Mouse (Mus musculus): ENCODE data around the gene Ccdc163. TPM values are rescaled to one million over a fixed set of nuclear protein-coding genes. Genes with fewer than 3 reads are reported as not detected.
A peak's percentile ranks its signal among the peaks of the same experiment; 100 is the strongest.
"Not testable (repeated sequence)": the region's sequence is repeated elsewhere in the genome, so short reads cannot be mapped to it uniquely, and the experiment has no call there.

The Ccdc163 gene
- polyA plus RNA-seq, 1 experiment from 2014 or later, result 23.8 TPM

GRCm38 (mm10) chr4:116674761-116675160 lies 33.5 kb upstream of the Ccdc163 start:
- not testable (repeated sequence) for ATAC-seq (ENCODE audit: insufficient read depth, low FRiP score, low TSS enrichment); H3K4me3 ChIP-seq (ENCODE audit: low read depth, low read length); H3K36me3 ChIP-seq (ENCODE audit: control insufficient read depth, insufficient read depth, low read length); H3K27me3 ChIP-seq (ENCODE audit: control insufficient read depth, insufficient read depth, low read length); H3K9me3 ChIP-seq (ENCODE audit: control insufficient read depth, low read length); H3K4me2 ChIP-seq (ENCODE audit: low read depth); H3K4me1 ChIP-seq (ENCODE audit: control insufficient read depth, insufficient read depth, low read length); H3K27ac ChIP-seq (ENCODE audit: low read depth, low read length); H3K9ac ChIP-seq (ENCODE audit: low read length); DNase-seq (ENCODE audit: low spot score)
- 94% methylated on average over 6 of the region's 6 CpGs for WGBS

- no peak for DNase-seq (ENCODE audit: low spot score)
- no peak overlapping the region for H3K9ac ChIP-seq (ENCODE audit: low read length)
- no peak overlapping the region for H3K27ac ChIP-seq (ENCODE audit: low read depth, low read length)
- H3K4me2 ChIP-seq (ENCODE audit: low read depth), result no peak overlapping the region
- H3K27me3 ChIP-seq (ENCODE audit: control insufficient read depth, insufficient read depth, low read length), result no peaks in the 10 kb centered on the region
- no peaks in the 10 kb centered on the region for H3K36me3 ChIP-seq (ENCODE audit: control insufficient read depth, insufficient read depth, low read length)
- 85% methylated on average over 3 of the region's 3 CpGs for WGBS
- no peaks in the 10 kb centered on the region for H3K9me3 ChIP-seq (ENCODE audit: control insufficient read depth, low read length)
- ATAC-seq (ENCODE audit: insufficient read depth, low FRiP score, low TSS enrichment), result no peak
- no peak overlapping the region for H3K4me3 ChIP-seq (ENCODE audit: low read depth, low read length)
- no peaks in the 10 kb centered on the region for H3K4me1 ChIP-seq (ENCODE audit: control insufficient read depth, insufficient read depth, low read length)
These were observed 32.3 kb upstream of the Ccdc163 start for GRCm38 (mm10) chr4:116676027-116676426.

GRCm38 (mm10) chr4:116677808-116678207 lies 30.5 kb upstream of the Ccdc163 start:
- WGBS, result 76% methylated on average over 1 of the region's 1 CpGs
- no peaks in the 10 kb centered on the region for H3K9me3 ChIP-seq (ENCODE audit: control insufficient read depth, low read length)
- no peak overlapping the region for H3K4me3 ChIP-seq (ENCODE audit: low read depth, low read length)
- DNase-seq (ENCODE audit: low spot score) (no peak), ATAC-seq (ENCODE audit: insufficient read depth, low FRiP score, low TSS enrichment) (no peak)
- H3K27ac ChIP-seq (ENCODE audit: low read depth, low read length), result no peak overlapping the region
- H3K36me3 ChIP-seq (ENCODE audit: control insufficient read depth, insufficient read depth, low read length), result no peaks in the 10 kb centered on the region
- no peak overlapping the region for H3K4me2 ChIP-seq (ENCODE audit: low read depth)
- H3K4me1 ChIP-seq (ENCODE audit: control insufficient read depth, insufficient read depth, low read length), result no peaks in the 10 kb centered on the region
- no peaks in the 10 kb centered on the region for H3K27me3 ChIP-seq (ENCODE audit: control insufficient read depth, insufficient read depth, low read length)
- no peak overlapping the region for H3K9ac ChIP-seq (ENCODE audit: low read length)

- no peak for ATAC-seq (ENCODE audit: insufficient read depth, low FRiP score, low TSS enrichment)
- Histone ChIP-seq H3K4me3 (ENCODE audit: low read depth, low read length) (no peak overlapping the region), H3K9ac (ENCODE audit: low read length) (no peak overlapping the region), H3K4me2 (ENCODE audit: low read depth) (no peak overlapping the region), H3K27ac (ENCODE audit: low read depth, low read length) (no peak overlapping the region), H3K36me3 (ENCODE audit: control insufficient read depth, insufficient read depth, low read length) (no peaks in the 10 kb centered on the region), H3K4me1 (ENCODE audit: control insufficient read depth, insufficient read depth, low read length) (no peaks in the 10 kb centered on the region), H3K9me3 (ENCODE audit: control insufficient read depth, low read length) (no peaks in the 10 kb centered on the region), H3K27me3 (ENCODE audit: control insufficient read depth, insufficient read depth, low read length) (no peaks in the 10 kb centered on the region)
- 76% methylated on average over 5 of the region's 5 CpGs for WGBS
- no peak for DNase-seq (ENCODE audit: low spot score)
These were observed 29.2 kb upstream of the Ccdc163 start for GRCm38 (mm10) chr4:116679141-116679540.

GRCm38 (mm10) chr4:116680521-116680920 lies 27.8 kb upstream of the Ccdc163 start:
- WGBS, result 88% methylated on average over 4 of the region's 4 CpGs
- H3K4me1 ChIP-seq (ENCODE audit: control insufficient read depth, insufficient read depth, low read length); H3K27ac ChIP-seq (ENCODE audit: low read depth, low read length); H3K4me2 ChIP-seq (ENCODE audit: low read depth); H3K9me3 ChIP-seq (ENCODE audit: control insufficient read depth, low read length); H3K36me3 ChIP-seq (ENCODE audit: control insufficient read depth, insufficient read depth, low read length); H3K9ac ChIP-seq (ENCODE audit: low read length); ATAC-seq (ENCODE audit: insufficient read depth, low FRiP score, low TSS enrichment); DNase-seq (ENCODE audit: low spot score); H3K4me3 ChIP-seq (ENCODE audit: low read depth, low read length); H3K27me3 ChIP-seq (ENCODE audit: control insufficient read depth, insufficient read depth, low read length): not testable (repeated sequence)

GRCm38 (mm10) chr4:116683957-116684356 lies 24.4 kb upstream of the Ccdc163 start:
- Histone ChIP-seq H3K9ac (ENCODE audit: low read length) (no peak overlapping the region), H3K4me1 (ENCODE audit: control insufficient read depth, insufficient read depth, low read length) (peaks cover 8% of the 10 kb centered on the region), H3K4me3 (ENCODE audit: low read depth, low read length) (no peak overlapping the region), H3K9me3 (ENCODE audit: control insufficient read depth, low read length) (no peaks in the 10 kb centered on the region), H3K36me3 (ENCODE audit: control insufficient read depth, insufficient read depth, low read length) (no peaks in the 10 kb centered on the region), H3K27ac (ENCODE audit: low read depth, low read length) (no peak overlapping the region), H3K4me2 (ENCODE audit: low read depth) (no peak overlapping the region), H3K27me3 (ENCODE audit: control insufficient read depth, insufficient read depth, low read length) (no peaks in the 10 kb centered on the region)
- DNase-seq (ENCODE audit: low spot score) (no peak), ATAC-seq (ENCODE audit: insufficient read depth, low FRiP score, low TSS enrichment) (no peak)
- WGBS, result 91% methylated on average over 4 of the region's 4 CpGs

- peaks cover 8% of the 10 kb centered on the region for H3K4me1 ChIP-seq (ENCODE audit: control insufficient read depth, insufficient read depth, low read length)
- peak overlapping the region; percentile 81; the same call in 1 of the 2 replicates for H3K27ac ChIP-seq (ENCODE audit: low read depth, low read length)
- 0 out of 2 replicates have a peak, but pooled peaks cover 2% of the 10 kb centered on the region for H3K36me3 ChIP-seq (ENCODE audit: control insufficient read depth, insufficient read depth, low read length)
- no peaks in the 10 kb centered on the region for H3K9me3 ChIP-seq (ENCODE audit: control insufficient read depth, low read length)
- H3K27me3 ChIP-seq (ENCODE audit: control insufficient read depth, insufficient read depth, low read length), result no peaks in the 10 kb centered on the region
- H3K4me3 ChIP-seq (ENCODE audit: low read depth, low read length), result peak overlapping the region; percentile 47; the same call in 1 of the 2 replicates
- 81% methylated on average over 2 of the region's 2 CpGs for WGBS
- no peak for ATAC-seq (ENCODE audit: insufficient read depth, low FRiP score, low TSS enrichment)
- H3K9ac ChIP-seq (ENCODE audit: low read length), result no peak overlapping the region
- no peak for DNase-seq (ENCODE audit: low spot score)
- H3K4me2 ChIP-seq (ENCODE audit: low read depth), result peak overlapping the region; percentile 60
These were observed 23.6 kb upstream of the Ccdc163 start for GRCm38 (mm10) chr4:116684665-116685064.

GRCm38 (mm10) chr4:116685402-116686061 lies 22.8 kb upstream of the Ccdc163 start, which contains the start of gene Prdx1:
Gene Prdx1, plus strand, starts transcription at chr4:116685544.
- DNase-seq (ENCODE audit: low spot score), result peak; percentile 95
- Histone ChIP-seq H3K4me2 (ENCODE audit: low read depth) (peak within 1 kb of the TSS; percentile 60), H3K27me3 (ENCODE audit: control insufficient read depth, insufficient read depth, low read length) (no peaks in the 10 kb centered on the region), H3K36me3 (ENCODE audit: control insufficient read depth, insufficient read depth, low read length) (0 out of 2 replicates have a peak, but pooled peaks cover 2% of the 10 kb centered on the region), H3K4me1 (ENCODE audit: control insufficient read depth, insufficient read depth, low read length) (peaks cover 8% of the 10 kb centered on the region), H3K4me3 (ENCODE audit: low read depth, low read length) (peak within 1 kb of the TSS; percentile 47), H3K27ac (ENCODE audit: low read depth, low read length) (peak within 1 kb of the TSS; percentile 81), H3K9ac (ENCODE audit: low read length) (peak within 1 kb of the TSS; percentile 73), H3K9me3 (ENCODE audit: control insufficient read depth, low read length) (no peaks in the 10 kb centered on the region)
- under 1% methylated on average over 56 of the region's 56 CpGs for WGBS
- peak; percentile 96 for ATAC-seq (ENCODE audit: insufficient read depth, low FRiP score, low TSS enrichment)

GRCm38 (mm10) chr4:116687041-116687440 lies 21.3 kb upstream of the Ccdc163 start:
- peak overlapping the region; percentile 47 for H3K4me3 ChIP-seq (ENCODE audit: low read depth, low read length)
- H3K27me3 ChIP-seq (ENCODE audit: control insufficient read depth, insufficient read depth, low read length), result no peaks in the 10 kb centered on the region
- H3K27ac ChIP-seq (ENCODE audit: low read depth, low read length), result no peak overlapping the region
- peaks cover 8% of the 10 kb centered on the region for H3K4me1 ChIP-seq (ENCODE audit: control insufficient read depth, insufficient read depth, low read length)
- H3K9me3 ChIP-seq (ENCODE audit: control insufficient read depth, low read length), result no peaks in the 10 kb centered on the region
- H3K9ac ChIP-seq (ENCODE audit: low read length), result no peak overlapping the region; the same call in 1 of the 2 replicates
- DNase-seq (ENCODE audit: low spot score), result no peak
- 0 out of 2 replicates have a peak, but pooled peaks cover 2% of the 10 kb centered on the region for H3K36me3 ChIP-seq (ENCODE audit: control insufficient read depth, insufficient read depth, low read length)
- H3K4me2 ChIP-seq (ENCODE audit: low read depth), result peak overlapping the region; percentile 60
- WGBS, result 48% methylated on average over 1 of the region's 1 CpGs
- ATAC-seq (ENCODE audit: insufficient read depth, low FRiP score, low TSS enrichment), result no peak
